Mouse (Mus musculus) cerebellum, adult 11-12 months (tissue): ENCODE measurements at regions not wholly inside any gene's neighbourhood (a gene's known extent, or its start where the extent isn't known, plus 50 kb on each side); places are given as distances from the start of the nearest gene placed in this dataset.

Source experiments
- DNase-seq: peaks from one replicate; pipeline ENCODE4 v3.0.0; 2022

DNA sequence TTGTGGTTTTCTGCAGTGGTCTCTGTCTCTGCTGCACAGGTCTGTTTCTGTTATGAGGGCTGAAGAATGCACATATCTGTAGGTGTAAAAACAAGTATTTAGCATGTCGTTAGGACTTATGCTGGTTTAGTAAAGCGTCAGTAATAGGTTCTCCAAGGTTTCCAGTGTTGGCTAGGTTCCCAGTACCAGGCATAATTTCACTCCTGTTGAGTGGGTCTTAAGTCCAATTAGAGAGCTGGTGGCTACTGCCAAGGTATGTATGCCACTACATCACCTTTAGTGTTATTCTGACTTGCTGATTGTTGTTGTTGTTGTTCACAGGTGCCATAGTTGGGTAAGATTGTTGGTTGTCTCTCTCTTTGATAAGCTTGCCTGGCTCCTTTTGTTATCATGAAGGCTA, 302.3 kb upstream of the Pard3b start:
- DNase-seq: no peak

DNA sequence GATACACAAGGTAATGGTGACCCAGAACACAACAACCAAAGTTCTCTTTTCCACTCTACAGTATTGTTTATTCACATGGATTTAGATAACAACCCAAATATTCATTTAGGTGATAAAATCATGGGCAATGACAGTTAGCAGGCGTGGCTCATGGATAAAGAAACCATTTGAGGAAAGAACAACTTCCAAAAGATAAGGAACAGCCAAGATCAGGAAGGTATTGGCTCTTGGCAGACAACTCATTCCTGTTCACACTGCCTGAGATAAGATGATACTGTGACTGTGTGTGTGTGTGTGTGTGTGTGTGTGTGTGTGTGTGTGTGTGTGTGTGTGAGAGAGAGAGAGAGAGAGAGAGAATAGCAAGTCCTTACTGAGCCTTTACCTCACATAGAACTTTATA, 285.7 kb upstream of the Pard3b start:
- DNase-seq: no peak

DNA sequence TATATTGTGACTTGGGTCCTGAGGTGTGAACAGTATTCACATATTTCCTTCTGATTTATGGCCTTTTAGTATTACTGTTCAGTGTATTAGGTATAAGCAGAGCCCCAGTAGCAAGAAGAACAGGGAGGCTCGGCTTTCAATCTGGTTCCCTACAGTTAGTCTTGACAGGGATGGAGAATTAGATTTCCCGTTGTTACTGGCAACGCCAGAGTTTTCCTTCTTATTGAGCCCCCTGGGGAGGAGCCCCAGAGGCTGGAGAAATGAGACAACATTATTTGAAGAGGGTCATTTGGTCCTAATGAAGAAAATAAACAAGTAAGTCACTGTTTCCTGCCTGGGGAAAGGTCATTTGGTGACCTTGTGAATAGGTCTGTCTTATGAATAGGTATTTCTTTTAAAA, 285.1 kb upstream of the Pard3b start:
- DNase-seq: no peak

DNA sequence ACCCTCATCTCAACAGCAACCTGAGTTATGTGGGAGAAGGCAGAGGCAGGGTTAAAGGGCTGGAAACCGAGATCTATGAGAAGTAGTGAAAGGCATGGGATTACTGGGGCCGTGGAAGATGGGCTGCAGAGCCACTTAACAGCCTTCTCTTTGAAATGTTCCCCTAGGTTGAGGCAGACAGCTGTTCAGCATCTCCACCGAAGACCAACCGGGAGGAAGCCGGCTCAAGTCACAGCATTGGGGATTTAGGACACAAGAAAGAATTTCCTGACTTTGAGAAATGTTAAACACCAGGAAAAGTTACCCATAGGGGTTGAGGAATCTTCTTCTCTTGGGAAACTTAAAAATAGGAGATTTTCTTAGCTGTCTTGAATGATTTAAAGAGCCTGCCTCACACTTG, 283.4 kb upstream of the Pard3b start:
- no peak for DNase-seq

- peak; percentile 50 for DNase-seq
These were observed 279.4 kb upstream of the Pard3b start for GRCm38 (mm10) chr1:61359011-61359930.

GRCm38 (mm10) chr1:61372581-61372980, 266.0 kb upstream of the Pard3b start:
- no peak for DNase-seq

DNA sequence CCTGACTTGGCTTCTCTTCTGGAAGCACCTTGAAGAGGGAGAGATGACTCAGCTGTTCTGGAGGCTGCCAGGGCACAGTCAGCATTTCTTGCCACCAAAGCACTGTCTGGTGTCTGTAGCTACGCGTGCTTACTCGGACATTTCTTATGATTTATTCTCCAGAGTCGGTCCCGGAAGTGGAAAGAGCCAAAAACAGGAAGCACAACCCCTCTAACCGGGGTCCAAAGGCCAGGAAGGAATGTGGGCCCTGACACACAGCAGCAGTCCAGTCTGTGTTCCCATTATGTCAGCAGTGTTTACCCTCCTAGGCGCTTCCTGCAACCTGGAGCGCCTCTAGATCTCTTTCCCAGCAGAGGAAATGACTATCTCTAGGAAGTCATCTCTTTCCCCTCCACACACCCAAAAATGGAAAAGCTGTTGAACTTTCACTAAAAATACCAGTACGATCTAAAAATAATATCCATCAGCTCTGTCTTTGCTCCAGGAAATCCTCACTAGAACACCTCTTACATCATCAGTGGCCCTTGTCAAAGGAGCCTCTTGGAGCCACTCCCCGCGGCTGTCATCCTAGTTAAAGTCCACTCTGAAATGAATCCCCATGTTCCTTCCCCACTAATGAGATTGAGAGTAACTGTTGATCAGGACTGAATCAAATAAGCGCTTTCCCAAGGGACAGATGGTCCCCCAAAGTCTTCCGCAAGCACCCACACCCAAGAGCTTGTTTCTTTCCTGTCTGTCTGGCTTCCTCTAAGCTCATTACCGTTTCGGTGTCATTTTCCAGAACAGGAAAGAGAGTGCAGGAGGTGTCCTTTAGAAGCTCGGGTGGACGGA, 264.7 kb upstream of the Pard3b start:
- DNase-seq: no peak

DNA sequence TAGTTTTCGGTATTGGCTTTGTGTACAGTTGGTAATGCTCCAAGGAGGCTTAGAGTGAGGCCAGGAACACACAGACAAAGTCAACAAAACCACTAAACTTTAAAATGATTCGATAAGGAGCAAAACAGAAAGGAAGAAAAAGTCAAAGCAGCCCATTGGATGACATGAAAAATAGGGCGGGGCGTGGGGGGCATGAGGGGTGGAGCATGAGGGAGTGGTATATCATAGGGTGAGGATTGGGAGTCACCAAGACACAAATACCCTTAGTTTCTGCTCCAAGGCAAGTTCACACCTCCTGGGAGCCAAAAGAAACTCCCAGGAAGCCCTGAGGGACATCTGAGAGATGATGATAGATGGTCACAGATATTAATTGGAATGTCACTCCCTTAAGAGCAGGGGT, 262.2 kb upstream of the Pard3b start:
- DNase-seq: no peak

- DNase-seq: no peak
These were observed 261.6 kb upstream of the Pard3b start for GRCm38 (mm10) chr1:61377070-61377469.

- DNase-seq: no peak
These were observed 260.4 kb upstream of the Pard3b start for GRCm38 (mm10) chr1:61378240-61378639.

DNA sequence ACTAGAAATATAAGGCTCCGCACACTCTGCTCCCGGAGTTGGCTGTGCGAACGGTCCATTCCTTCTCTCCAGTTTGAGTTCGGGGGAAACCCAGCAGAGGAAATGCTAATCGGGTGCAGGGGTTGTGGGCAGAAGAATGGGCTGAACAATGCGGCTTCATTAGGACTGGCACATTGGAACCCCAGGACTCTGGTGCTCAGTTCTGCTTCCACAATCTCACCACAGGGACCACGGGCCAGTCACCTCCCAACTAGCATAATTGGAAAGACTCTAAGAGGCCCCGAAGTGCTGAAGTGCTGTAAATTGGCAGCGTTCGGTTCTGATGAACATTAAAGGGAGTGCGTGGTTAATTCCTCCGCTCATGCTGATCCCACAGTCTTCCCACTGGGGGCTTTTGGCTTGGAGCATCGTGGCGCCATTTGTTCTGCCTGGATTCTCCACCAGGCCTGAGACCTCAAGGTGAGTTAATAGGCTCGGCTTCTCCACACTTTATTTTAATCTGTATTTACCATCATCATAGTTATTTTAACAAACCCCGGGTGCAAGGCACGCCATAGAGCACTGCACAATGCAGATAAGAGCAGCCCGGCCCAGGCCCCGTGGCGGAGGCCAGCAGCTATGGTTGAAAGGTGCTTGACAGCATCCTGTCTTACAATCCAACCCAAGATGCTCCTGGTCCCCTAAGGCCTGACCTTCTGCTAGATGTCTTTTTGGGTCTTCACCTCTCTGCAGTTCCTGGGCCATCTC, 258.7 kb upstream of the Pard3b start:
- no peak for DNase-seq

- DNase-seq: no peak
These were observed 251.0 kb upstream of the Pard3b start for GRCm38 (mm10) chr1:61387587-61387986.

DNA sequence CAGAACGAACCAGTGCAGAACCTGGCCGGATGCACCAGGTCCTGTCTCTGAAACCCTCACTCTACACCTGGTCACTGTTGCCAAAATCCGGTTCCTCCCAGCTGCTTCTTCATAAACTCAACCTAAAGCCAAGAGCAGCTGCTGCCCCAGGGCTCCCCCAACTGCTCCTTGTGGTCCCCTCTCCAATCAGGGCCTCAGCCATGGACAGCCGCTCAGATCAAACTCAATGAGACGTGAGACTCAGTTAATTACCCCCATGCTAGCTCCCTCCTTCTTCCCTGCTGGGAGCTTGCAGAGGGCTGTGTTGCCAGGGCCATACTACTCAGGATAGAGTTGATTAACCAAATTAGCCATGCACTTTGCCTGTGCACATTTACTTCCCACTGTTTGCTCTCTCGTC, 240.8 kb upstream of the Pard3b start:
- no peak for DNase-seq

- no peak for DNase-seq
These were observed 236.3 kb upstream of the Pard3b start for GRCm38 (mm10) chr1:61402339-61402738.

DNA sequence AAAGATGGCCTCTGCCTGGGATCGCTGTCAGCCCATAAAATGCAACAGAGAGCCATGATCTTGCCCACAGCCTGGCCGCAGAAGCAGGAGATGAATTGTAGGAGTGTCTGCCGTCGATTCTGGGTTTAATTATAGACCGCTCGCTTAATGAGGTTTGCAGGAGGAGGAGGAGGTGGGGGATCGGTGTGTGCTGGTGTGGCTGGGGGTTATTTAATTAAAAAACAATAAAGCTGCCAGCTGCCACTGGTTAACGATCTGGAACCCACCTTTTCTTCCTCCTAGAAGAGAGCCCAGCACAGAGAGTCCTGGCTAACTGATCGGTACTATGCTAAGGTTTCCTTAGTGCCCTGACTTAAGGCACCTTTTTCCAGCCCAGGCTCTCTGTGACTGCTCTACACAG, 231.4 kb upstream of the Pard3b start:
- no peak for DNase-seq

DNA sequence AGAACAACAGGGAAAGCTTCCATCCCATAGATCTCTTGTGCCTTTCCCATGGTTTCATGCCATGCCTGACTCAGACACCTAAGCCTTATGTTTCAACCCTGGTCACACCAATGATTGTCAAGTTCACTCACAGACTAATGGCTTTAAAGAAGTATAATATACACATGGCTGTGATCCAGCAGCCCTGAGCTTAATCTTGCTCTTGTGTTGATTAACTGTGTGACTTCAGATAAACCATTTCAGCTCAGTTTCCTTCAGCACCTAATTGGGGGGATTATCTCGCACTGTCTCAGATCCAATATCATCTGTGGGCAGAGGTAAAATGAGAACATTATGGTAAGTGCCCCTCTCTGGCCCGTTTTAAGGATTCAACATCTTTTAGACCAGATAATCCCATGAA, 223.9 kb upstream of the Pard3b start:
- no peak for DNase-seq

GRCm38 (mm10) chr1:61415426-61416195, 223.0 kb upstream of the Pard3b start:
- no peak for DNase-seq

- DNase-seq: no peak
These were observed 220.2 kb upstream of the Pard3b start for GRCm38 (mm10) chr1:61418396-61418795.

DNA sequence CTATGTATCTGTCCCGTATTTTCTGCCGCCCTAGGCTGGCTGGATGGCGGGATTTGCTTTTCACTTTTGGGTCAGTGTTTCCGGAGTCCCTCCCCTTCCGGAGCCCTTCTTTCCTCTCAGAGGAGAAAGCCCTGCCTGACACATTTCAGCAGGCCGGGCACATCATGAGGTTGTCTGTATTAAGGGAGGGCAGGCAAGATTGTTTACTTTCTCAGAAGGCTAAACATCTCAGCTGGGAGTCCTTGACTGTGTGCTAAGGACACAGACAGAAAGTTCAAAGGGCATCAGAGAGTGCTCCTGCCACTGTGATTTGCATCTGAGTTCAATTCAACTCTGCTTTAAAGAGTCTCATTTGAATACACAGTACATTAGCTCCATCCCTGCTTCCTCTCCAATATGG, 218.8 kb upstream of the Pard3b start:
- DNase-seq: no peak

DNA sequence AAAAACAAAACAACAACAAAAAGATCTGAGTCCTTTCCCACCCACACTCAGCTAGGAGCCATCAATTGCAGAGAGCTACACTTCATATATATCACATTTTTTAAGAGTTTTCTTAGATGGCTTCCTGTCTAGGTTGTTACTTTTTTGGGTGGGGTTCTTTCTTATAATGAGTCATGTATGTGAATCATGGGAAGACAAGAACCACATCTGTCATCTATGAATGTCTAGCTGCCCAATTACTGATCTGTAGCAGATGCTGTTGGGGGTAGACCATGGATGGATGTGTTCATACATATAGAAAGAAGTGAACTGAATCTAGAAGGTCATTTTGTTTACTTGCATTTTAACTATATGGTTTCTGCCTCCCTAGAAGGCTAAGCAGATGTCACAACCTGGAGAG, 215.4 kb upstream of the Pard3b start:
- DNase-seq: no peak

- DNase-seq: no peak
These were observed 209.7 kb upstream of the Pard3b start for GRCm38 (mm10) chr1:61428706-61429501.

- DNase-seq: no peak
These were observed 201.0 kb upstream of the Pard3b start for GRCm38 (mm10) chr1:61437603-61438002.
